Mouse (Mus musculus) midbrain, embryonic 14.5 days (tissue): Measurements from ENCODE around the gene Gpx1. TPM values are rescaled to one million over a fixed set of nuclear protein-coding genes. Genes with fewer than 3 reads are reported as not detected.
"Not testable (repeated sequence)": the region's sequence is repeated elsewhere in the genome, so short reads cannot be mapped to it uniquely, and the experiment has no call there.

ENCODE experiments used
- ATAC-seq: fragments of 200-750 bp; cut with Nextera tagmentation; 2 replicates; pipeline ENCODE4 v1.8.0; 2017; ENCODE audit warnings: moderate number of reproducible peaks, moderate library complexity; ENCODE audit not compliant: low FRiP score, low TSS enrichment
- DNase-seq: peaks from one replicate; pipeline ENCODE4 v3.0.0-alpha.2; 2015
- H3K27ac ChIP-seq: fragments of 300-500 bp; sonication (generic); replicated peaks from 2 replicates; pipeline ENCODE4 v1.5.1; 2014; ENCODE audit warnings: mild to moderate bottlenecking, low read depth, low read length, moderate library complexity
- H3K27me3 ChIP-seq: fragments of 300-500 bp; sonication (generic); 2 replicates; pipeline ENCODE4 v1.6.1; 2014; ENCODE audit warnings: low read length, control low read depth, mixed read lengths; ENCODE audit not compliant: control insufficient read depth, insufficient read depth
- H3K36me3 ChIP-seq: fragments of 300-500 bp; sonication (generic); 2 replicates; pipeline ENCODE4 v1.6.1; 2014; ENCODE audit warnings: low read length, control low read depth; ENCODE audit not compliant: control insufficient read depth, insufficient read depth
- H3K4me1 ChIP-seq: fragments of 300-500 bp; sonication (generic); 2 replicates; pipeline ENCODE4 v1.6.1; 2014; ENCODE audit warnings: mild to moderate bottlenecking, antibody characterized with exemption, low read length, control low read depth; ENCODE audit not compliant: control insufficient read depth, insufficient read depth
- H3K4me2 ChIP-seq: fragments of 300-500 bp; sonication (generic); 2 replicates; pipeline ENCODE4 v1.6.1; 2014; ENCODE audit warnings: mild to moderate bottlenecking, low read length, moderate library complexity
- H3K4me3 ChIP-seq: fragments of 300-500 bp; sonication (generic); replicated peaks from 2 replicates; pipeline ENCODE4 v1.5.1; 2014; ENCODE audit warnings: low read depth, low read length
- H3K9ac ChIP-seq: fragments of 300-500 bp; sonication (generic); replicated peaks from 2 replicates; pipeline ENCODE4 v1.6.1; 2014; ENCODE audit warnings: mild to moderate bottlenecking, low read length, moderate library complexity
- H3K9me3 ChIP-seq: fragments of 300-500 bp; sonication (generic); 2 replicates; pipeline ENCODE4 v1.6.1; 2016; ENCODE audit warnings: low read length, control low read depth, mixed read lengths; ENCODE audit not compliant: control insufficient read depth
- WGBS: fragments of 180-500 bp; shearing (Covaris S2); extraction: QIAGEN DNeasy Blood & Tissue Kit; methylation state at CpG from one replicate; pipeline ENCODE4 v1.1.7; 2014; 5-methylcytosine and 5-hydroxymethylcytosine counted together
- polyA plus RNA-seq: library from polyadenylated mRNA; unstranded; fragments of >200 nt; fragmentation: Nextera tagmentation; extraction: Ambion mirVana; gene quantifications from 2 replicates; pipeline ENCODE4 v1.2.1, GENCODE M21; 2014

The Gpx1 gene
- polyA plus RNA-seq, 1 experiment from 2014 or later = 476 TPM

DNA sequence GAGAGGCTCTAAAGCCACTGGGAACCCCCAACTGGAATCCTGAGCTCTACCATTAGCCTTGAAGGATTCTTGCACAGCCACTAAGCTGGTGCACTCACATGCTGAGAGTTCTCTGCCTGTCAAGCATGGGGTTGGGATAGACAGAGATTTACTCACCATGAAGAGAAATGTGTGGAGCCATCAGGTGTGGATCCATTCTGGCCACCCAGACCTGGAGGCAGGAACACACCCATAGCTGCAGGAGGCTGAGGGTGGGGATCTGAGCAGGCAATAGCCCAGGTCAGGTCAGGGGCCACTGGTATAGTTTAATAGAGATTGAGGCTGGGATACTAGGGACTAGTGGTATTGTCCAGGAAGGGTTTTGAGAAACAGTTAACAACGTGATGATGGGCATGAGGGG, 33.5 kb upstream of the Gpx1 start:
- H3K27ac ChIP-seq = peak overlapping the region; percentile 97
- ATAC-seq (peak; percentile 0; the same call in 1 of the 2 replicates), DNase-seq (no peak)
- peak overlapping the region; percentile 89 for H3K4me3 ChIP-seq
- H3K4me1 ChIP-seq = peaks cover 28% of the 10 kb centered on the region
- H3K9me3 ChIP-seq = no peaks in the 10 kb centered on the region
- peak overlapping the region; percentile 78 for H3K9ac ChIP-seq
- H3K36me3 ChIP-seq = peaks cover 35% of the 10 kb centered on the region
- H3K27me3 ChIP-seq = no peaks in the 10 kb centered on the region
- H3K4me2 ChIP-seq = peak overlapping the region; percentile 92
- 10% methylated on average over 1 of the region's 1 CpGs for WGBS

DNA sequence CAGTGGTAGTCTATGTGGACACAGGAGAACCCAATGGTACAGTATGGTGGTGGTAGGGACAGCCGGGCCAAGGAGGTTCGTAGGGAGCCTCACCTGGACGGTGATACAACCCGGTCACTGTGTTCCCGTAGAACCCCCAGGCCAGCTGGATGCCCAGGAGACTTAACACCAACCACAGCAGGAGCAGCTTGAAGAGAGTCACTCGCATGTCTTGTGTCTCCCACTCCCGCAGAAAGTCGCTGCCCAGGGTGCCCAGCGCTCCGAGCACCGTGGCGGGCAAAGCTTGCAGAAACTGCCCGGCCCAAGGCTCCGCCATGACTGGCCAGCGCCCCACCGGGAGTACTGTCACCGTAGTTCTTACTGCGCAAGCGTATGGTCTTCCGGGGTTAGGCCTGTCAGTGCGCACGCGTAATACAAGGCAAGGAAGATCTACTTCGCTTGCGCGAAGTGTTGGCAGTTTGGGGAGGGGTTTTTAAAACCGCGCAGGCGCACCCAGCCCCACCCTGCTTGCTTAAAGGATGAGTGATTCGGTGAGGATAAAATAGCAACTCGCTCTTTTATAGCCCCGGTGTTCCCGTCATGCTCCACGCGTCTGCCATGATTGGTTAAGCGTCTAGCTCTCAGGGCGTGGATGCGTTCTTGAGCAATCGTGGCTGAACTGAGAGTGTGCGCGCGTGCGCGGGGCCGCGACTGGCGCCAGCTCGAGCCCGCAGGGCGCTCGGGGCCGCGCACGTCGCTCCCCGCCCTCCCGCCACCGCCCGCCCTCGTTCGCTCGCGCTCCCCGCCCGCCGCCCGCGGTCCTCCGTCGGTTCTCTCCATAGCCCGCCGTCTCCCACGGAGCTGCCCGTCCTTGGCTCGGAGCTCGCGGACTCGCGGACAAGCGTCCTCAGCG, 32.8 kb upstream of the Gpx1 start, which contains the start of the genes Rhoa and Tcta:
TSS of gene Rhoa (plus strand) at position 501 of the 892 bp plus-strand sequence.
TSS of gene Tcta (minus strand) at position 532 of the 892 bp plus-strand sequence.
- peak; percentile 96 for ATAC-seq
- Histone ChIP-seq H3K27ac (peak within 1 kb of the TSS; percentile 97), H3K36me3 (peaks cover 28% of the 10 kb centered on the region), H3K27me3 (no peaks in the 10 kb centered on the region), H3K4me3 (peak within 1 kb of the TSS; percentile 89), H3K4me2 (peak within 1 kb of the TSS; percentile 92), H3K9ac (peak within 1 kb of the TSS; percentile 91), H3K9me3 (no peaks in the 10 kb centered on the region), H3K4me1 (peaks cover 32% of the 10 kb centered on the region)
- WGBS = under 1% methylated on average over 80 of the region's 81 CpGs
- peak; percentile 99 for DNase-seq

DNA sequence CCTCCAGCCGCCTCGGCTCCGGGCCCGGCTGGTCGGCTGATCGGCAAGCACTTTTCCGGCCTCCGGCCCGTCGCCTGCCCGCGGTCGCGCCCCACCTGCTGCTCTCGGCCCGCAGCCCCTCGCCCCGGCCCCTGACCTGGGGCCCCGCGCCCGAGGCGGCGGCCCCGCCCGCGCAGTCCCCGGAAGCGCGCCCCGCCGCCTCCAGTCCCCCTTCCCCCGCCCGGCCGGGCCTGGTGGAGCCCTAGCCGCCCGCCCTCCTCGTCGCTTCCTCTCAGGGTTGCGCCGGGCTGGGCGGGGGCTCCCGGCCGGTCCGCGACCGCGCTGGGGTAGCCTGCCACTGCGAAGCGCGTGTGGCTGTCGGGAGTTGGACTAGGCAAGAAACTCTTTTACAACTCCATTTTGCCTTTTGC, 32.1 kb upstream of the Gpx1 start:
- Histone ChIP-seq H3K9me3 (no peaks in the 10 kb centered on the region), H3K27me3 (no peaks in the 10 kb centered on the region), H3K36me3 (peaks cover 22% of the 10 kb centered on the region), H3K9ac (peak overlapping the region; percentile 91), H3K27ac (peak overlapping the region; percentile 97), H3K4me1 (peaks cover 35% of the 10 kb centered on the region), H3K4me3 (peak overlapping the region; percentile 89), H3K4me2 (peak overlapping the region; percentile 70)
- WGBS = under 1% methylated on average over 50 of the region's 51 CpGs
- DNase-seq (peak; percentile 85), ATAC-seq (peak; percentile 64)

DNA sequence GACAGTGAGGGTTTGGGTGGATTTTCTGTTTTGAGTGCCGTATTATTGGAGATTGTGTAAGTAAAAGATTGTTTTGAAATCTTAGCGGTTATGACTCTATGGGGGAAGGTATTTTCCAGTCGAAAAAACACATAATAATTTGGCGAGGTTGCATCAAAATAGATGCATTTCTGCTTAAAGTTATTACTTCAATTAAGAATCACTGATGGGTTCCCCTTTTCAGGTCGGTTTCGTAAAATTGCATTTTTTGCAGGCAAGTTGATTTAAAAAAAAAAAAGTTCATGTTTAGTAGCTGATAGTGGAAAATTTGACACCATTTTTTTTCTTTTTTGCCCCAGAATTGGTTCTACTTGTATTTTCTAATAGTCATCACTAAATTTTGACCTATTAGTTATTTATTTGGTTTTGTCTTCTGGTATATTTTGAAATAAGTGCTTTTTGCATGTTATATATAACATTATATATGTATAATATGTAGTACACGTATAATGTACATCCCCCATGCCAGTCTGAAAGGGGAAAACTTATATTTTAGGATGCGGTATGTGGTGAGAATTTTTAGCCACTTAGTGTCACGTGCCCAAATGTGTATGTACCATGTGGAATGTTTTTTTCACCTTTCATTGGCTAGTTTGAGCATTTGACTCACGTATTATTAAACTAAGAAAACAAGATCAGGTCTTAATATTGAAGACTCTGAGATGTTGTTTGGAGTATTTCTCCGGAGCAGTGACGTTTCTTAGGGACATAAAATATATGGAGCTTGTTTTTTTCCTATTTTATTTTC, 31.5 kb upstream of the Gpx1 start:
- H3K4me1 ChIP-seq = peaks cover 37% of the 10 kb centered on the region
- peak overlapping the region; percentile 91 for H3K9ac ChIP-seq
- whole genome bisulfite sequencing = 26% methylated on average over 12 of the region's 12 CpGs
- DNase-seq (no peak), ATAC-seq (no peak)
- H3K27me3 ChIP-seq = no peaks in the 10 kb centered on the region
- H3K36me3 ChIP-seq = peaks cover 18% of the 10 kb centered on the region
- H3K9me3 ChIP-seq = no peaks in the 10 kb centered on the region
- H3K27ac ChIP-seq = peak overlapping the region; percentile 97
- H3K4me2 ChIP-seq = peak overlapping the region; percentile 70
- peak overlapping the region; percentile 89 for H3K4me3 ChIP-seq

DNA sequence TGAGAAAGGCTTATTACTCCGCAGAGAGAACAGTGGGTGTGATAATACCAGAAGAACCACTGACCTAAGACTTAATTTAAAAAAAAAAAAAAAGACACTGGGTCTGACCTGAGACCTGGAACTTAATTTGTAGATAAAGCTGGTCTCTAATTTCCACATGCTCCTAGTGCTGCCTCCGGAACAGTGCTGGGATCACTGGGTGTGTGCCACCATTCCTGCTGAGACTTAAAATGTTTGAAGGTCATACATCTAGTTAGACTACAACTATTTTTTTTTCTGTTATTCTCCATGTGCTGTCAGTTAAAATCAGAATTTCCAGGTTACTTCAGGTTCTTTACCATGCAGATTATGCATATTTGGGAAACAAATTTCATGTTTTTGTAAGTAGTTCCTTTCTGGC, 30.6 kb upstream of the Gpx1 start:
- WGBS = 80% methylated on average over 2 of the region's 2 CpGs
- H3K9ac ChIP-seq = no peak overlapping the region
- no peak overlapping the region for H3K27ac ChIP-seq
- H3K4me1 ChIP-seq = peaks cover 37% of the 10 kb centered on the region
- H3K4me3 ChIP-seq = peak overlapping the region; percentile 89
- DNase-seq (no peak), ATAC-seq (no peak)
- H3K36me3 ChIP-seq = peaks cover 8% of the 10 kb centered on the region
- peak overlapping the region; percentile 70 for H3K4me2 ChIP-seq
- no peaks in the 10 kb centered on the region for H3K9me3 ChIP-seq
- H3K27me3 ChIP-seq = no peaks in the 10 kb centered on the region

DNA sequence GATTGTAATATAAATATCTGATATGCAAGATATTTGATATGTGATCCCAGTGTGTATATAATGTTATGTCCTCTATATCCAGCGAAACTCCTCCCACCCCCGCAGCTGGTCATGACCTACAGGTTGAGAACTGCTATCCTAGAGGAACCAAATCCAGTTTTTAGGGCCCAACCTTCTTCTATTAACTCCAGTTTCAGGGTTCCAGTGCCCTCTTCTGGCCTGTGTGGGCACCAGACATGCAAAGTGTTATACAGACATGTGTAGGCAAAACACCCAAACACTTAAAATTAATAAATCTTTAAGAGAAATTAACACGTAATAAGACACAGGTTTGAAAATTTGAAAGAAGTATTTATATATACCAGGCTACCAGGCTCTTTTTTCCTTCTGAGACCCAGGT, 21.1 kb upstream of the Gpx1 start:
- no peak for DNase-seq
- 94% methylated on average over 3 of the region's 3 CpGs for WGBS
- H3K4me2 ChIP-seq = no peak overlapping the region
- no peak overlapping the region for H3K4me3 ChIP-seq
- H3K9me3 ChIP-seq = no peaks in the 10 kb centered on the region
- H3K4me1 ChIP-seq = no peaks in the 10 kb centered on the region
- H3K27ac ChIP-seq = no peak overlapping the region
- H3K27me3 ChIP-seq = no peaks in the 10 kb centered on the region
- H3K9ac ChIP-seq = no peak overlapping the region
- no peak for ATAC-seq
- H3K36me3 ChIP-seq = peaks cover 22% of the 10 kb centered on the region; the same call in 1 of the 2 replicates

DNA sequence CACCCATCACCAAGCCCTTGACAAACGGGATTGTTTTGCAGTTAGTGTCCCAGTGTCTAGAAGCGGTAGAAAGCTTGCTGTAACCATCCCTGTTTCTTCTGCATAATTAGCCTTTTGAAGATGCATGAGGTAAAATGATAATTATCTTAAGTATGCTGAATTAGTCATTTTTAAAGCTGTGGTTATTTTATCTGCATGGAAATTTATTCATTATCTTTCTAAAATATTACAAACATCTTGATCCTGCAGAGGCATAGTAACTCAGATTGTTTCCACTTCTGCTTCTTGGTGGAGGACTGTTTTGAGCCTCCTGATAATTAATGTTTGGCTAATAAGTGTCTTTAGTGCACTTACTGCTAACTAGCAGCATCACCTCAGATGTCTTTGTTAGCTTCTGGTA, 20.2 kb upstream of the Gpx1 start:
- Histone ChIP-seq H3K4me3 (no peak overlapping the region), H3K9ac (no peak overlapping the region), H3K9me3 (no peaks in the 10 kb centered on the region), H3K4me1 (no peaks in the 10 kb centered on the region), H3K27ac (no peak overlapping the region), H3K36me3 (peaks cover 22% of the 10 kb centered on the region; the same call in 1 of the 2 replicates), H3K27me3 (no peaks in the 10 kb centered on the region), H3K4me2 (no peak overlapping the region)
- DNase-seq (no peak), ATAC-seq (no peak)
- WGBS = 85% methylated on average over 2 of the region's 2 CpGs

DNA sequence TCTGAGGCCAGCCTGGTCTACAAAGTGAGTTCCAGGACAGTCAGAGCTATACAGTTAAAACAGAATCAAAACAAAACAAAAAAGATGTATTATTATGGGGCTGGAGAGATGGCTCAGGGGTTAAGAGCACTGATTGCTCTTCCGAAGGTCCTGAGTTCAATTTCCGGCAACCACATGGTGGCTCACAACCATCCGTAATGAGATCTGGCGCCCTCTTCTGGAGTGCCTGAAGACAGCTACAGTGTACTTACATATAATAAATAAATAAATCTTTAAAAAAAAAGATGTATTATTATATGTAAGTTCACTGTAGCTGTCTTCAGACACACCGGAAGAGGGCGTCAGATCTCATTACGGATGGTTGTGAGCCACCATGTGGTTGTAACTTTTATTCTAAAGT, 16.6 kb upstream of the Gpx1 start:
- not testable (repeated sequence) for ATAC-seq, H3K9ac ChIP-seq, H3K4me3 ChIP-seq, H3K27me3 ChIP-seq, H3K4me2 ChIP-seq, DNase-seq, H3K27ac ChIP-seq, H3K4me1 ChIP-seq, H3K9me3 ChIP-seq
- H3K36me3 ChIP-seq = peaks cover 11% of the 10 kb centered on the region; the same call in 1 of the 2 replicates
- WGBS = 93% methylated on average over 7 of the region's 7 CpGs
